Mouse (Mus musculus): ENCODE measurements around the gene Wdhd1. TPM values are rescaled to one million over a fixed set of nuclear protein-coding genes. Genes with fewer than 3 reads are reported as not detected.

Gene Wdhd1
- total and polyA plus RNA-seq, 3 experiments: 51.6 to 91.5 TPM; not detected in 1

Other genes with a start within 250 kb of the Wdhd1 start
- 4.4 and 8.6 TPM in 2 replicates for gene Gch1, start 87.4 kb downstream of the Wdhd1 start, total RNA-seq (2012; rRNA removed)
- 1 to 10 TPM in 1 of 2 experiments, not detected in 1; 6.6 TPM for gene Gch1, start 87.4 kb downstream of the Wdhd1 start, polyA plus RNA-seq (2012; ENCODE audit: insufficient read depth in 1 of 2, insufficient read length in 2 of 2, low read depth in 1 of 2, low replicate concordance in 2 of 2, missing spikeins in 1 of 2)
- gene Socs4, start 74 bp upstream of the Wdhd1 start, total RNA-seq (2012; rRNA removed): 8.7 and 8.8 TPM in 2 replicates
- gene Socs4, start 74 bp upstream of the Wdhd1 start, polyA plus RNA-seq (2012; ENCODE audit: insufficient read depth in 1 of 2, insufficient read length in 2 of 2, low read depth in 1 of 2, low replicate concordance in 2 of 2, missing spikeins in 1 of 2): 10 to 100 TPM; 13.9 to 21.0 TPM
- 33.8 and 37.8 TPM in 2 replicates for gene Mapk1ip1l, start 21.4 kb upstream of the Wdhd1 start, total RNA-seq (2012; rRNA removed)
- 100 to 1,000 TPM in 1 of 2 experiments, 10 to 100 TPM in 1; 59.5 to 159 TPM for gene Mapk1ip1l, start 21.4 kb upstream of the Wdhd1 start, polyA plus RNA-seq (2012; ENCODE audit: insufficient read depth in 1 of 2, insufficient read length in 2 of 2, low read depth in 1 of 2, low replicate concordance in 2 of 2, missing spikeins in 1 of 2)
- gene Lgals3, start 90.9 kb upstream of the Wdhd1 start, total RNA-seq (2012; rRNA removed): 0.12 TPM in 1 of 2 replicates, not detected in the other
- 1 to 10 TPM in 1 of 2 experiments, not detected in 1; 1.8 TPM for gene Lgals3, start 90.9 kb upstream of the Wdhd1 start, polyA plus RNA-seq (2012; ENCODE audit: insufficient read depth in 1 of 2, insufficient read length in 2 of 2, low read depth in 1 of 2, low replicate concordance in 2 of 2, missing spikeins in 1 of 2)
- 45.0 and 52.0 TPM in 2 replicates for gene Dlgap5, start 141.6 kb upstream of the Wdhd1 start, total RNA-seq (2012; rRNA removed)
- gene Dlgap5, start 141.6 kb upstream of the Wdhd1 start, polyA plus RNA-seq (2012; ENCODE audit: insufficient read depth in 1 of 2, insufficient read length in 2 of 2, low read depth in 1 of 2, low replicate concordance in 2 of 2, missing spikeins in 1 of 2): 10 to 100 TPM; 62.4 to 71.2 TPM
- gene Fbxo34, start 173.6 kb upstream of the Wdhd1 start, total RNA-seq (2012; rRNA removed): 14.8 and 17.2 TPM in 2 replicates
- 10 to 100 TPM in 1 of 2 experiments, not detected in 1; 29.5 TPM for gene Fbxo34, start 173.6 kb upstream of the Wdhd1 start, polyA plus RNA-seq (2012; ENCODE audit: insufficient read depth in 1 of 2, insufficient read length in 2 of 2, low read depth in 1 of 2, low replicate concordance in 2 of 2, missing spikeins in 1 of 2)